Mouse (Mus musculus): Measurements from ENCODE around the gene Wt1. TPM values are rescaled to one million over a fixed set of nuclear protein-coding genes. Genes with fewer than 3 reads are reported as not detected.

Gene Wt1
- total and polyA plus RNA-seq, 3 experiments: 4.2 to 6.5 (median 5.7) TPM

DNA sequence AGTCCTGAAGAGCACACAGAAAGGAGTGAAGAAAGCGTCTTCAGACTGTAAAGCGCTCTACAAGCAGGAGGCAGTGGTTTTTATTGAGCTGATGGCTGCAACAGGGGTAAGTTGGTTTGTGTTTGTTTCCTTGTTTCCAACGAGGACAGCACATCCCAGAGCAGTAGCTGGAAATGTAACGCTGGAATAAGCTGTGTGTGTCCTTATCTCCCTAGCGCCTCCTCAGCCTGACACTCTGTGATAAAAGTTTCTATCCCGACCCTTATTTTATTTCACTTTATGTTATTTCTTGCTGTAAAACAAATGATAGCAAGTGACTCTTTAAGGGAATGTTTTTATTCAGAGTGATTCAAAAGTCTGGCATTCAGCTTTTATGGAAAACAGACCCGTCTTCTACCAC, 86.5 kb downstream of the Wt1 start:
- Histone ChIP-seq H3K27me3 (ENCODE audit: control insufficient read depth, insufficient read depth, low read length) (peaks cover 1% of the 10 kb centered on the region; the same call in 1 of the 2 replicates), H3K36me3 (ENCODE audit: control insufficient read depth, insufficient read depth, low read length) (no peaks in the 10 kb centered on the region), H3K79me2 (replicated peaks; ENCODE audit: control insufficient read depth, insufficient read depth, low read length) (no peaks in the 10 kb centered on the region), H3K4me3 (no peak overlapping the region), H3K27ac (no peak overlapping the region), H3K4me1 (ENCODE audit: control insufficient read depth, insufficient read depth, low read length) (no peaks in the 10 kb centered on the region), H3K9ac (ENCODE audit: low read depth, low read length) (no peak overlapping the region)
- intact Hi-C loops (cut with DNase I): no loop called here
- DNase-seq: no peak
- WGBS: 46% methylated on average over 7 of the region's 7 CpGs
- TF ChIP-seq POLR2A (IDR thresholded peaks at IDR 0.05; ENCODE audit: insufficient read depth, low read depth, low read length): no peak
- no peak for TF ChIP-seq EP300 (IDR thresholded peaks at IDR 0.05; ENCODE audit: insufficient read depth, low read depth, low read length)
- TF ChIP-seq CTCF (IDR thresholded peaks at IDR 0.05): no peak

DNA sequence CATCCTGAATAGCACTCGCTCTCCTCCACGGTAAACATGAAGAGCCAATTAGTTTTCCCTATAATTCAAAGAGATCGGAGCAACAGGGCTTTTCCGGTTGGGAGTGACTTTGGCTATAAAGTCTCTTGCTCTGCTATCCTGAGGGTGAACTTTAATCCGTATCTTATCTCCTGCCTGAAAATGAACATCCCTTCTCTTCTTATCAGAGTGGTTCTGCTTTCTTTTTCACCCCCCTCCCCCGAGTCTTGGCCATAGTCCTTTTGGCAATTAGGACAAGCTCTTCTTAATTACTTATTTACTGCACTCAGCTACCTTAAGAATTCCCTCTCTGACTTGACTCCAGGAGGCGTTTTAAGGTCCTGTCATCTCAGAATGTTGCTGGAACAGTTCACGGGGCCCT, 89.6 kb downstream of the Wt1 start:
- intact Hi-C loops (cut with DNase I): no loop called here
- DNase-seq: no peak
- WGBS: 29% methylated on average over 8 of the region's 8 CpGs
- Histone ChIP-seq H3K4me1 (ENCODE audit: control insufficient read depth, insufficient read depth, low read length) (no peaks in the 10 kb centered on the region), H3K36me3 (ENCODE audit: control insufficient read depth, insufficient read depth, low read length) (no peaks in the 10 kb centered on the region), H3K27ac (no peak overlapping the region), H3K9ac (ENCODE audit: low read depth, low read length) (no peak overlapping the region), H3K4me3 (no peak overlapping the region), H3K27me3 (ENCODE audit: control insufficient read depth, insufficient read depth, low read length) (peaks cover 1% of the 10 kb centered on the region; the same call in 1 of the 2 replicates), H3K79me2 (replicated peaks; ENCODE audit: control insufficient read depth, insufficient read depth, low read length) (no peaks in the 10 kb centered on the region)
- TF ChIP-seq POLR2A (IDR thresholded peaks at IDR 0.05; ENCODE audit: insufficient read depth, low read depth, low read length): no peak
- no peak for TF ChIP-seq EP300 (IDR thresholded peaks at IDR 0.05; ENCODE audit: insufficient read depth, low read depth, low read length)

DNA sequence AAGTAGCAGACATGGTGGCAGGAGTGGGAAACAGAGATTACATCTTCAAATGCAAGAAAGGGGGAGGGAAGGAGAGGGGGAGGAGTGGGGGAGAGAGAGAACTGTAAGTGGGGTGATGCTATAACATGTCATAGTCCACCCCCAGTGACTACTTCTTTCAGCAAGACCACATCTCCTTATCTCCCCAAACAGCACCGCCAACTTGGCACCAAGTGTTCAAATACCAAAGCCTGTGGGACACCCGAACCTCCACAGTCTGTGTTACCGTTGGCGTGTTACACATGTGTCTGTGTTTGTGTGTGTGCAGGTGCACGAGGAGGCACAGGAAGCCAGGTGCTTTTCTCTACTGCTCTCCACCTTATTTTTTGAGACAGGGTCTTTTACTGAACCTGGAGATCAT, 92.9 kb downstream of the Wt1 start:
- no peak for TF ChIP-seq CTCF (IDR thresholded peaks at IDR 0.05)
- no peak for TF ChIP-seq POLR2A (IDR thresholded peaks at IDR 0.05; ENCODE audit: insufficient read depth, low read depth, low read length)
- TF ChIP-seq EP300 (IDR thresholded peaks at IDR 0.05; ENCODE audit: insufficient read depth, low read depth, low read length): no peak
- no peak for DNase-seq
- intact Hi-C loops (cut with DNase I): no loop called here
- no peak overlapping the region for H3K27ac ChIP-seq
- H3K9ac ChIP-seq (ENCODE audit: low read depth, low read length): no peak overlapping the region
- H3K27me3 ChIP-seq (ENCODE audit: control insufficient read depth, insufficient read depth, low read length): no peaks in the 10 kb centered on the region
- WGBS: 61% methylated on average over 5 of the region's 5 CpGs
- no peak overlapping the region for H3K4me3 ChIP-seq
- H3K4me1 ChIP-seq (ENCODE audit: control insufficient read depth, insufficient read depth, low read length): no peaks in the 10 kb centered on the region
- no peaks in the 10 kb centered on the region for H3K36me3 ChIP-seq (ENCODE audit: control insufficient read depth, insufficient read depth, low read length)
- H3K79me2 ChIP-seq (replicated peaks; ENCODE audit: control insufficient read depth, insufficient read depth, low read length): no peaks in the 10 kb centered on the region

DNA sequence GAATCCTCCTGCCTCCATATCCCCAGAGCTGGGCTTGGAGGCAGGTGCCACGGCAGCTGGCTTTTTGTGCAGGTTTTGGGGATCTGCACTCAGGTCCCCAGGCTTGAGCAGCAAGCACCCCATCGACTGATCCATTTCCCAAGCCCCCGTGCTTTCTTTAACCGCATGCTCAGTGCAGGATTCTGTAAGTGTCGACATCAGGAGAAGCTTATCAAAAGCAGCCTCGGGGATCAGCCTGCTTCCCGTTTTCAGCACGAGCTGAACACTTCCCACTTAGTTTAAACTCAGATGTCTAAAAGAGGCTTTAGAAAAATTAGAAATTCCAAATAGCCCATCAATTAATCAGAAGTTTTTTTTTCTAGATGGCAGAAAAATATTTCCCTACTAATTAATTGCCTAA, 93.3 kb downstream of the Wt1 start:
- intact Hi-C loops (cut with DNase I): no loop called here

DNA sequence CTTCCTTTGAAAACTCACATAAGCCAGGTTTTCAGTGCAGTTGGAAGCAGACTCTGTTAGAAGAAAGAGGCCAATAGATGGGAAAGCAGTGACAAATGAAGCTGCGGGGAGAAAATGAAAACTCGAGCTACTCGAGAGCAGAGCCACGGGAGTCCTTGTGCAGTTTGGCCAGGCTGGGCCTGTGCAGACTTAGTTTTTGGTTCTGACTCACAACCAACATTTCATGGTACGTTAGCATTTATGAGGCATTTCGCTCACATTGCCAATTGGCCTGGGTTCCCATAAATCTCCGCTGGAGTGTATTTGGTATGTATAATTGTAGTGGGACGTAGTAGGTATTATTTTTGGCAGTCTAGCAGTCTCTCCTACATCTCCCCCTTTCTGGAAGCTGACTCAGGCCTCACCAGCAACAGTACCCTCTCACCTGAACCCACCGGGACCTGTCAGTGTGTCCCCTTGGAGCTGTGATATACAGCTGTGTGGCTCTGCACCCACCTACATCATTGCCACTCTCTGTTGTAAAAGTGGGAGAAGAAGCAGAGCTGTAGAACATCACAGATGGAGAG, 94.5 kb downstream of the Wt1 start:
- Histone ChIP-seq H3K27ac (no peak overlapping the region), H3K4me3 (no peak overlapping the region), H3K27me3 (ENCODE audit: control insufficient read depth, insufficient read depth, low read length) (no peaks in the 10 kb centered on the region), H3K9ac (ENCODE audit: low read depth, low read length) (no peak overlapping the region), H3K79me2 (replicated peaks; ENCODE audit: control insufficient read depth, insufficient read depth, low read length) (no peaks in the 10 kb centered on the region), H3K4me1 (ENCODE audit: control insufficient read depth, insufficient read depth, low read length) (peaks cover 2% of the 10 kb centered on the region; the same call in 1 of the 2 replicates), H3K36me3 (ENCODE audit: control insufficient read depth, insufficient read depth, low read length) (no peaks in the 10 kb centered on the region)
- TF ChIP-seq CTCF (IDR thresholded peaks at IDR 0.05) (no peak), EP300 (IDR thresholded peaks at IDR 0.05; ENCODE audit: insufficient read depth, low read depth, low read length) (no peak), POLR2A (IDR thresholded peaks at IDR 0.05; ENCODE audit: insufficient read depth, low read depth, low read length) (no peak)
- no peak for DNase-seq
- 86% methylated on average over 9 of the region's 9 CpGs for WGBS
- intact Hi-C loops (cut with DNase I): no loop called here

More for the DNA sequence above, 93.3 kb downstream of the Wt1 start:
- Histone ChIP-seq H3K27ac (no peak overlapping the region), H3K9ac (ENCODE audit: low read depth, low read length) (no peak overlapping the region), H3K4me3 (no peak overlapping the region), H3K36me3 (ENCODE audit: control insufficient read depth, insufficient read depth, low read length) (no peaks in the 10 kb centered on the region), H3K79me2 (replicated peaks; ENCODE audit: control insufficient read depth, insufficient read depth, low read length) (no peaks in the 10 kb centered on the region), H3K27me3 (ENCODE audit: control insufficient read depth, insufficient read depth, low read length) (no peaks in the 10 kb centered on the region), H3K4me1 (ENCODE audit: control insufficient read depth, insufficient read depth, low read length) (no peaks in the 10 kb centered on the region)
- no peak for DNase-seq
- TF ChIP-seq CTCF (IDR thresholded peaks at IDR 0.05) (no peak), POLR2A (IDR thresholded peaks at IDR 0.05; ENCODE audit: insufficient read depth, low read depth, low read length) (no peak), EP300 (IDR thresholded peaks at IDR 0.05; ENCODE audit: insufficient read depth, low read depth, low read length) (no peak)
- WGBS: 30% methylated on average over 8 of the region's 8 CpGs

Other genes with a start within 250 kb of the Wt1 start
- gene Eif3m, start 109.4 kb upstream of the Wt1 start, total RNA-seq (2021): 100 to 1,000 TPM; 114 to 136 TPM
- 35.2 and 72.1 TPM in 2 replicates for gene Eif3m, start 109.4 kb upstream of the Wt1 start, polyA plus RNA-seq (2012; rRNA removed)
- gene Gm11060, start 34.5 kb upstream of the Wt1 start, total RNA-seq (2021): not detected
- not detected in 2 replicates for gene Gm11060, start 34.5 kb upstream of the Wt1 start, polyA plus RNA-seq (2012; rRNA removed)
- gene Them7, start 97.8 kb downstream of the Wt1 start, total RNA-seq (2021): 1 to 10 TPM; 2.5 to 2.9 TPM
- 0.27 and 0.64 TPM in 2 replicates for gene Them7, start 97.8 kb downstream of the Wt1 start, polyA plus RNA-seq (2012; rRNA removed)